Mouse (Mus musculus): Measurements from ENCODE around the gene Gnb3.
A peak's percentile ranks its signal among the peaks of the same experiment; 100 is the strongest.
"Not testable (repeated sequence)": the region's sequence is repeated elsewhere in the genome, so short reads cannot be mapped to it uniquely, and the experiment has no call there.

Gnb3 gene

DNA sequence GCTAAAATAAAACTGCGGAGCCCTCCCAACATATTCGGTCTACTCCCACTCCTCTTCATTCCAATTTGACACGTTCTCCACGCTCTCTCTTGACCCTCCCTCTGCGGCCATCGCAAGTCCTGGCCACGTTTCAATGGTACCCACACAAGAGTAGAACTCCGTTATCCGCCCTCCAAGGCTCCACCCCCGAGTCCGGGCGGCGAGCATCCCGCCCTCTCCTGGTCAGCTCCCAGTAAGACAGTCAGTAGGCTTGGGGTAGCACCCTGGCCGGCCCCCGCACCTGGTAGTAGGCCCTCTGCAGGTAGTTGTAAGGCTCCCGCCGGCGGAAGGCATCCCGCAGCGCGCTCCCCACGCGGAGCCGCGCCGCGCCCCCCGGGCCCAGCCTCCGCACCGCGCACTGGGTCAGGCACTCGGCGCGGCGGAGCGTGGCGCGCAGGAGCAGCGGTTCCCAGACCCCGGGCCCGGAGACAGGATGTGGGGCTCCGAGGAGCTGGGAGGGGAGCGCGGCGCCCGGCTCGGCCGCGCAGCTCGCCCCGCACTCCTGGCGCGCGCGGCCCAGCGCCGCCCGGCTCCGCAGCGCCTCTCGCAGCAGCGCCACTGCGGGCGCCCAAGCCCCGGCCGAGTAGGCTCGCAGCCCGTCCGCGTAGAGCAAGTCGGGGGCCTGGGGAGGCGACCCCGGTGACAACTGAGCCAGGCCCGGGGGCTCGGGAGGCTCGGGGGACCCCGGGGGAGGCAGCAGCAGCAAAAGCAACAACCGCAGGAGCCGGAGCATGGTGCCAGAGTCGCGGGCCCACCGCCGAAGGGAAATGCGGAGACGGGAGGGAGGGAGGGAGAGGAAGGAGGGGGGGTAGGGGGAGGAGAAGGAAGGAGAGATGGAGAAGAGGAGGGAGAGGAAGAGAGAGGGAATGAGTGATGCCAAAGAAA lies 17.1 kb upstream of the Gnb3 start, which contains the start of gene P3h3:
P3h3 (minus strand) TSS at position 837 of the 924 bp plus-strand sequence.
- DNase-seq: peak; percentile 92 to 94

DNA sequence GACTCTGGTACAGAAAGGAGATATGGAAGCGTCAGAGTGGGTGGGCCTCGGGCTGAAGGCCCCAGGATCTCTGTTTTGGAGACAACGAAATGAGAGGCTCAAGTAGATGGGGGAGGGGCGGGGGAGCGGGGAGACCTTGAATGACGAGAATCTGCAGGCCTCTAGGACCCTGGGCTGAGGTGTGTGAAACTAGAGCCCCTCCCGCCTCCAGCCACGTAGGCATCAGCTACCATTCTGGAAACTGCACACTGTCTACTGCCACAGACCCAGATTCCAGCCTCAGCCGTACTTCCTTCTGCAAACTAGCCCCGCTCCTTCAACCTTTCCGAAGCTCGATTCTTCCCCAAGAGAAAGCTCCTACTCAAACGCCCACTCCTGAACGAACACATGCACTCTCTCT lies 16.2 kb upstream of the Gnb3 start:
- peak; percentile 48 to 69 for DNase-seq

DNA sequence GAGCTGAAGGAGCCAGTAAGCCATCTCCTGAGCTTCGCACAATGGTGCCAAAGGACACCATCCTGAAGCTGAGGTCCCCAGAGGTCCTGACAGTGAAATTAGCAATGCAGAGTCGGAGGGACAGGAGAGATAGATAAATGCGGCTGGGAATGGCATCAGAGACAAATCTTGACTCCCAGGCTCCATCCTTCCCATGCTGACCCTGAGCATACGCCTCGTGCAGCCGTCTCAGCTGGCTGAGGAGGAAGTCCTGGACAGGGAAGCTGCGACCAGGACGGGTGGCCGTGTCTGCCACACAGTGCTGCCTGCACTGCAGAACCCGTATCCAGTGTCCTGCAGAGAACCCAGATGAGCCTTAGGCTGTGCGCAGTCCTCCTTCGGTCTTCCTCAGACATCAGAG lies 14.6 kb upstream of the Gnb3 start:
- no peak for DNase-seq

DNA sequence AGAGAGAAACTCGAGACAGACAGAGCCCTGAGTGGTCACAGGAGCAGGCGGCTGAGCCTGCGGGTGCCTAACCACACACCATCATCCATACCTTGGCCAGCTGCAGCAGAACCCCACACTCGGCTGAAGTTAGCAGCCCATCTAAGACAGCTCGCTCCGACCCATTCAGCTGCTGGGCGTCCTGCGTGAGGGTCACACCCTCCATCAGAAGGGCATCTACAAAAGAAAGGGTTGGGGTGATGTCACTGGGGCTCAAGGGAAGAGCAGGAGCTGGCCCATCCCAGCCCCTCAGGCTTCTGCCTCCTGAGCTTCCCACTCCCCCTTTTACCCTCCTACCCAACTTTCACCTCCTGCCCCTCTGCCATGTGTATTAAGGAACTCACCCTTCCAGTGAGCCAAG lies 10.5 kb upstream of the Gnb3 start:
- DNase-seq: no peak

DNA sequence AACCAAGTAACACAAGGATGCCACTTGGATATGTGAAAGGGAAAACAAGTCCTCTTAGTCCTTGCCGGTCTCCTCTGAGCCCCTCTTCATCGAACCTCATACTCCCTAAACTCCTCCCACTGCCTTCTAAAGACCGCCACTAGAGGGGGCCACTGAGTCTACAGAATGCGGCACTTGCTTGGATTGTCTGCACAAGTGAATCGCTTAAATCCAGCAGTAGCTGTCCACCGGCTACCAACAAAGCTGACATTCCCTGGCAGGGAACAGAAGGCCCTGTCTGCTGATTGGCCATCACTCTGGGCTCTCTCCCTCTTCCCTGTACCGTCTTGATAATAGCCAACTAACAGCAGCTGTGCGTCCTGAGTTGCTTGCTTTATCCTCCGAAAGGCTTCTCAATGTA lies 7.2 kb upstream of the Gnb3 start:
- peak; percentile 95 to 96 for DNase-seq

DNA sequence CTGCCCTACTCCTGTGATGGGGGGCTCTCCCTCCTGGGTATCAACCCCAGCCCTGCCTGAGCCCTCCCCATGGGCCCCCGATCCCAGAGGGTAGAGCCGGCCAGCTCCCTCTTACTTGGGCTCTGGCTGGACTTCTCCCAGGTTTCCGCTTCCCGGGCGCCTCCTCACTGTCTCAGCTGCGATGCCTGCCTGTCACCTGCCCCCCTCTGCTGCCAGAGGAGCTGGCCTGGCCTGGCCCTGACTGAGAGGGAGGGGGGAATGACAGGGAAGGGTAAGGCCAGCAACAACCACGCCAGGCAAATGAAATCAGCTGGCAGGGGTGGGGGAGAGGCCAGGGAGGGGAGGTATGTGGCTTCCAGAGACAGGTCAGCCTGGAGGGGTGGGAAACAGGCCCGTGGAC lies 270 bp downstream of the Gnb3 start:
- peak; percentile 34 to 46 for DNase-seq

DNA sequence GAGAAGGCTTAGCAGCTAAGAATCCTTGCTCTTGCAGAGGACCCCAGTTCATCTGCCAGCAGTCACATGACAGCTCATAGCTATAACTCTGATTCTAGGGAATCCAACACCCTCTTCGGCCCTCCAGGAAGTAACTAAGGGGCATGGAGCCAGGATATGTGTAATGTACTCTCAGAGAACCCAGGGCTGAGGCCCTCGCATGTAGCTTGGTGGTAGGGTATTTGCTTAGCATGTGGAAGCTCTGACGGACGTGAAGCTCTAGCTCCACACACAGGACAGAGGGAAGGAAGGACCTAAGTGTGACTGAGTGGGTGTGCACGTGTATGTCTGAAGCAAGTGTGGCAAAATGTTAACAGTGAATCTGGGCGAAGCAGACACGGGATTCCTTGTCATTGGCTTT lies 3.7 kb downstream of the Gnb3 start:
- no peak for DNase-seq

DNA sequence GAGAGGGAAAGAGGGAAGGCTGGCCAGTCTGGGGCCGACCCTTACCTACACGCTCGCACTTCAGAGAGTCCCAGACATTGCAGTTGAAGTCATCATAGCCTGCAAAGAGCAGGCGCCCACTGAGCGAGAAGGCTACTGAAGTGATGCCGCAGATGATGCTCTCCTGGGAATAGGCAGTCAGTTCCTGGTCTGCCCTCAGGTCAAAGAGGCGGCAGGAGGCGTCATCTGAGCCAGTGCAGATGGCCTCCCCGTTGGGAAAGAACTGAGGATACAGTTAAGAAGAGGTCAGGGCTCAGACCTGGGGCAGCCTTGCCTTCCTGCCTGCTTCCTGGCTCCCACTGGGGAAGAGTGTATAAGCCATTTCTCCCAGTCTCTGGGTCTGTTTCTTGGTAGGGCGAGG lies 4.5 kb downstream of the Gnb3 start:
- no peak for DNase-seq

DNA sequence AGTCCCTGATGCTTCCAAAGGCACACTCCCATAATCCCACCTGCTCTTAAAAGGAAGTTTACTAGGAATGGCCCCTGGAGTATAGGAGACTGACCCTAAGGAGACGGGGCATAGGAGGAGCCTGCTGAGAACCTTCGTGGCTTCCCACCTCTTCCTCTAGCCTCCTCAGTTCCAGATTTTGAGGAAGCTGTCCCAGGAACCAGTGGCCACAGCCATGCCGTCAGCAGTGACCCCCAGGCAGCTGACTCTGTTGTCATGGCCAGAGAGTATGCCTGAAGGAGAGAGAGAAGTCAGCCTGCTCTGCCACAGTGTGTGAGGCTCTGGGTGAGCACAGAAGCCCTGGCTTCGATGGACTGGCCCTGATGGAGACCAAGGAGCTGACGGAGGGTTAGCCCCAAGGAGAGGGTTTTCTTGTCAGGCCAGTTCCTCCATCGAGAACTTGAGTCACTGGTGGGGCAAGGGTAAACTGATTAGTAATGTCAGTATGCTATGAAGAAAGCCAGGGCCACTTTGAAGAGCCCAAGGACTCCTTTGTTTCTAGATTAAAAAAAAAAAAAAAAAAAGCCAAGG lies 5.5 kb downstream of the Gnb3 start:
- DNase-seq: no peak

DNA sequence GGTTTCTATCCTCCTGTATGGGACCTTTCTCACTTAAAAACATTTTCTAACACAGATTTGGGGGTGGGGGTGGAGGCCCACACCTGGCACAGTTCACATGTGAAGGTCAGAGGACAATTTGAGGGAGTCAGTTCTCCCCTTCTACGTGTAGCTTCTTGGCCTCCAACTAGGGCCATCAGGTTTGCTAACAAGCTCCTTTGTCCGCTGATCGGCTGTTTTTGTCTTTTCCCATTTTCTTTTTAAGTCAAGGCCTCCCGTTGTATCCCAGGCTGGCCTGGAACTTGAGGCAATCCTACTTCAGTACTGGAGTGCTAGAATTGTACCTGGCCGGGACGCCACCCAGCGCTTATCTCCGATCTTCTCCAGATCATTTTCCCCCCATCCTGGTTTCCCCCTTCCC lies 8.4 kb downstream of the Gnb3 start:
- no peak for DNase-seq

DNA sequence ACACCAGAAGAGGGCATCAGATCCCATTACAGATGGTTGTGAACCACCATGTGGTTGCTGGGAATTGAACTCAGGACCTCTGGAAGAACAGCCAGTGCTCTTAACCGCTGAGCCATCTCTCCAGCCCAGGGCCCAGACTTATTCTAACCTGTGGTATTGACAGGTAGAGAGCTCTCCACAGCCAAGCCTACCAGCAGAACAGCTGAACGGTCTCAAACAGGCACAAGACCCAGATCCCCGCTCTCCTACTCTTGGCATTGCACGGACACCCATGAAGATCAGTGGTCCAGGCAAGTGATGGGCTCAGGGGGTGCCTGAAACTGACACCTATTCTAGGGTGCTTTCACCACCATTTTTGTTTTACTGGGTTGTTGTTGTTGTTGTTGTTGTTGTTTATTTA lies 8.9 kb downstream of the Gnb3 start:
- not testable (repeated sequence) for DNase-seq

DNA sequence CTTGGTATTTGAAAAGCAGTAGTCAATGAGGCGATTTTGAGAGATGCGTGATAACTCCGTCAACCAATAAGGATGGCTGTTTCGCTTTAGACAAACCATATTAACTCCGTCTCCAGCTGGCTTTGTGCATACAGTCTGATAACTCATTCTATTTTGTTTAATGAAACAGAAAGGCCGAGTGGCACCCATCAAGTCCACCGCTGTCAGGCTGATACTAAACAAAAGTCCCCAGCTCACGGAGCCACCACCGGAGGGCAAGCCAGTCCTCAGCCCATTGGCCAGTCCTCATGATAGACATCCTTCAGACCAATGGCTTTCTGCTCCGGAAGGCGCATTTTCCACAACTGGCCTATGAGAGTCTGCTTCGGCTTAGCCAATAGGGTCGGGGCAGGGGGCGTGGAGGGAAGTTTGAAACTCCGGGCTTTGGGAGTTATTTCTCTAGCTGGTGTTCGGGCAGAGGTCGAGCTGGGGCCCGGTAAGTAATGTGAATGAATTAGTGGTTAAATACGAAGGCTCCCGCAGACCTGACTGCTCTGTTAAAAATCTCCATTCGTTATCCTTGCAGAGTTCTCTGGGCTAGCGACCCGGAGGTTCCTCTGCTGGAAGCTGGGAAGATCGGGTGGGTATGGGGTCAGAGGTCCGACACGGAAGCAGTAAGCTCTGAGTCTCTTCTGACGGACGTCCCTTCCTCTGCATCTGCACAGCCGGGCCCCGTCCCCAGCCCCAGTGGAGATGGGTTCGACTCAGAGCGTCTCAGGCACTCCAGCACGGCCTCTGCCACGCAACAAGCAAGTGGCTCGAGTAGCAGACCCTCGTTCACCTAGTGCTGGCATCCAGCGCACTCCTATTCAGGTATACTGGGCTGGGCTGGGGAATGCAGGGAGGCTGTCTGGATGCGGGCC lies 10.0 kb downstream of the Gnb3 start:
- DNase-seq: peak; percentile 91 to 92

DNA sequence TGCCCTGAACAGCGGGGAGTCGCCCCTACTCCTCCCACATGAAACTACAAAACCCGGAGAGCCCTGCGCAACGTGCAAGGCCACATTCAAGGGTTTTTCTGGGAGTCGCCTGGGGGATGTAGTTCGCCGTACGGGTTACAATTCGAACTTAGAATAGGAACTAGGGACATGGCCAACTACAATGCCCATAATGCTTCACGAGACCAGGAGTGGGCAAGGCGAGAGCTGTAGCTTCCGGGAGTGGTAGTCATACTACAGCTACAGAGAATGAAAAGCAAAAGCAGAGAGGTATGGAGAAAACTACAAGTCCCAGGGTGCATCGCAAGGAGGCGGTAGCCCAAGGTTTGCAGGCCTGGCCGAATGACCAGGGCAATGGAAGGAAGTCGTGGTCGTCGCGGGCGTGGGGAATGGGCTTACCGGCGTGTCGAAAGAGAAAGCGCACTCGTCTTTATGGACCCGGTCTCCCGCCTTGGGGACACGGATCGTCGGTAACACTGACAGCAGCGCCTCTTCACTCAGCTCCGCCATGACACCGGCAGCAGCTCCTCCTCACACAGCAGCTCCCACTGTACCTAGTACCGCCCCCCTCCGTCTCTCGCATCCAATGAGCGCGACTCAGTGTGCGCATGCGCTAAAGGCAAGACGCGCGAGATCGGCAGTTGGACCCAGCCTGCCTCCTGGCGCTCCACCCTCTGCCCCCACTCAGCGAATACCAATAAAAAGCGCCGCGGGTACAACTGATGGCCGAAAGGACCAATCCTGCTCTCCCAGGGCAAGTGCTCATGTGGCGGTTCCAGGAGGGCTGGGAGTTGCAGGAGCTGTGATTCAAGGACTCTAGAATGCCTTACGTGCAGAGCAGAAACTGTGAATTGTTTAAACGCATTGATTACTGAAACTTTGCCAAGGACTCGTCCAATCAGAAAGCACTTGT lies 10.9 kb downstream of the Gnb3 start, which contains the start of the genes Usp5 and Cdca3:
Usp5 (minus strand) TSS at position 617 of the 931 bp plus-strand sequence.
Cdca3 (plus strand) TSS at position 680 of the 931 bp plus-strand sequence.
- DNase-seq: peak; percentile 98

DNA sequence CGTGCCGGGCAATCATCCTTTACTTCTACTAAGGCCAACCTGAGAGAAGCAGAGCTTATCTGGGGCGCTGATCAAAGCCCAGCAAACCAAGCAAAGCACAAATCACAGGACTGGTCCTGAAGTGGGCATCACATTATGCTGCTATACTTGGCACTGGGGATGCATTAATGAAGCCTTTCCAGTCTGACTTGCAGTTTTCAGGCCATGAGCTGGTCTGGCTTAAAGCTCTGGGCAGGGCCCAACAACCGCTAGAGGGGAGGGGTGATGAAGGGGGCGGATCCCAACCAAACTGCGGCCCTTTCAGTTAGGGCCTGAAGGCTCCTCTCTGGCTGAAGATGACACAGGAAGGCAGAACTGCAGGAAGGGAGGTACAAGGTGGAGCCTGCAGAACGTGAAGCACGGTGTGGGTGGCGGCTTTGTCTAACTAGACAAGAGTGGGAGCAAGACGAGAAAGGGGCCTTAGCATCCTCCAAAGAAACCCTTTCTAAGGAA lies 11.9 kb downstream of the Gnb3 start:
- peak; percentile 38 to 53 for DNase-seq

DNA sequence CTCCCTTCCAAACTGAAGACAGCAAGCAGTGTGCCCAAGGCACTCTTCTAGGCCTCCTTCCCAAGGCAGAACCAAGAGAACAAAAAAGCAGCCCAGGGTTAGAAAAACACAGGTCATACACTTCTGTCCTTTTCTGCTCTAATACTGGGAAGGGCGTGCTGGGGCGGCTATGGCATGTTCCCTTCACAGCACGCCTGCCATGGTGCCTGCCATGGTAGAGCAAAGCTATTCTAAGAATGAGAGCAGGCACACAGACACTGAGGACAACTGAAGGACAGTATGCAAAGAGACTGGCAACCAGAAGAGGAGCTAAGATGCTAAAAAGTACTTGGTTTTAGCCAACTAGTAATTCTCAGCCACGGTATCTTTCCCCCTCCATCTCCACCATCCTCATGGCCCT lies 18.0 kb downstream of the Gnb3 start:
- DNase-seq: no peak

DNA sequence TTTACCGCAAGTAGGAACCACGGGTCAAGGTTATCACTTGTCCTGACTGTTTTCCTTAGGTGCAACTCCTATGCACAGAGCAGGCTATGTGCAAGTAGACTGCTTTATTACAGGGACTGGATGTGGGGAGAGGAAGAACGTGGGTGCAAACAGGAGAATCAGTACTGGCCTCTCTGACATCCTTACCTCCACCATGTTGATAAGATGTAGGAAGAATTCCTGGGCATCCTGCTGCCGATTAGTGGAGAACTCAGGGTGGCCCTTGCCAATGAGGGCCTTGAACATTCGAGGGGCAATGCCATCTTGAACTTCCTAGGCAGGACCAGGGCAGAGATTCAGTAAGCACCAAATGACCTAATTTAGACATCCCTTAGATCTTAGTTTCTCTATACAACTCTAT lies 19.2 kb downstream of the Gnb3 start:
- no peak for DNase-seq

DNA sequence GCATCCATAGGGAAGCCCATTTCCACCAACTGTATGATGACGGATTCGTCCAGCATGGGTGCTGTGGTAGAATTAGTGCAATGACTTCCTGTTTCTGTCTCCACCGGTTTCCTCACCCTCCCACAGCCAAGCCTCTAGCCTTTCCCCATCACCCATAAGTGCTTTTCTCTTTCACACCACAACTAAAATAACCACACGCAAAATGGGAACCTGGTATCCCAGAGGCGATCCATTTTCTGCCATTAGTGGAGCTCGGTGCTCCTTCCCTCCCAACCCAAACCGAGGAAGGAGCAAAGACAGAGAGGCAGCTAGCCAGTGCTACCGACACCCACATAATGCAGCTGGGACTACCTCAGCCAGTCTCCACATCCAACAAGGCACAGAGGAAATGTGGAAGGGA lies 22.1 kb downstream of the Gnb3 start:
- DNase-seq: no peak

DNA sequence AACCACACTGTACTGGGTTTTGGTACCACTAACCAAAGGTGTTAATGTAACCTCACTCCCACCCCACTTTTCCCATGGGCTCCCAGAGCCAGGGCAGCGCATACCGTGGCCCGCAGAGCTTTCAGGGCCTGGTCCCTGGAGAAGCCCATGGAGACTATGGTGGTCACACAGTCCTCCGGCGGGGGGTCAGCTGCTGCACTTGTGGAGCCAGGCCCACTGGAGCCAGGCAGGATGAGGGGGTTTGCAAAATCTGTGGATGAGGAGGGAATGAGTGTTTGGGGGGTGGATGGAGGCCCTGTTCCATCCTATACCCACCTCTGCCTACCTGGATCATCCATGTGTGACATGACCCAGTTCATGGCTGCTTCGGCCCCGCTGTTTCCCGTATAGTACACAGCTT lies 22.5 kb downstream of the Gnb3 start:
- no peak for DNase-seq

DNA sequence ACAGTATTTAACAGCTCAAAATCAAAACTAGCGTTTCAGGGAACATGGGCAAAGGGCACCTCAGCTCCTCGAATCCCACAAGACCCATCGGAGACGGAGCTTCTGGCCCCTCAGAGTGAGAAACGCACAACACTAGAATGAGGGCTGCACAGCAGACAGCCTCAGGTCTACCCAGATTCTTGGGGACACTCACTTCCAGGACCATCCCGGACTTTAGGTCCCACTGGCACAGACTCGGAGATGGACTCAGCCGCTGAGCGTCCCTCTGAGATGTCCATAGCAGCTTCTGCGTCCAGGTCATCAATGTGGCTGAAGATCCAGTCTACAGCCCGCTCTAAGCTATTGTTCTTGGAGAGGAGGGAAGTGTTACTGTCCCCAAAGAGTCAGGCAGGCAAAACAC lies 22.9 kb downstream of the Gnb3 start:
- no peak for DNase-seq

DNA sequence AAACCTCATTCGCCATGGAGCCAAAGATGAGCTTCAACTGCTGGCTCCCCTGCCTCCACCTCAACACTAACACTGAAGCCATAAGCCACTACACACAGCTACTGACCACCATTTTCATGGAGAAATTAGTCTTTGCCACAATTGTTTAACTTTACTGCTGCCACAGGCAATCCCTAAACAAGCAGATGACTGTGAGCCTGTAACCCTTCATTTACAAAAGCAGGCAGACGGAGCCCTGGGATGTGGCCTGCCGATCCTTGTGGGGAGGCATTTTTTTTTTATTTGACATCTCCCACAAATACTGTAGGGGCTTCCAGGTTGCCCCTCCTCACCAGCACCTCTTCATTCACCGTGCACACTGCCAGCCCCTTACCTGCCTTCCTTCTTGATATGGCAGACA lies 23.5 kb downstream of the Gnb3 start:
- no peak for DNase-seq

DNA sequence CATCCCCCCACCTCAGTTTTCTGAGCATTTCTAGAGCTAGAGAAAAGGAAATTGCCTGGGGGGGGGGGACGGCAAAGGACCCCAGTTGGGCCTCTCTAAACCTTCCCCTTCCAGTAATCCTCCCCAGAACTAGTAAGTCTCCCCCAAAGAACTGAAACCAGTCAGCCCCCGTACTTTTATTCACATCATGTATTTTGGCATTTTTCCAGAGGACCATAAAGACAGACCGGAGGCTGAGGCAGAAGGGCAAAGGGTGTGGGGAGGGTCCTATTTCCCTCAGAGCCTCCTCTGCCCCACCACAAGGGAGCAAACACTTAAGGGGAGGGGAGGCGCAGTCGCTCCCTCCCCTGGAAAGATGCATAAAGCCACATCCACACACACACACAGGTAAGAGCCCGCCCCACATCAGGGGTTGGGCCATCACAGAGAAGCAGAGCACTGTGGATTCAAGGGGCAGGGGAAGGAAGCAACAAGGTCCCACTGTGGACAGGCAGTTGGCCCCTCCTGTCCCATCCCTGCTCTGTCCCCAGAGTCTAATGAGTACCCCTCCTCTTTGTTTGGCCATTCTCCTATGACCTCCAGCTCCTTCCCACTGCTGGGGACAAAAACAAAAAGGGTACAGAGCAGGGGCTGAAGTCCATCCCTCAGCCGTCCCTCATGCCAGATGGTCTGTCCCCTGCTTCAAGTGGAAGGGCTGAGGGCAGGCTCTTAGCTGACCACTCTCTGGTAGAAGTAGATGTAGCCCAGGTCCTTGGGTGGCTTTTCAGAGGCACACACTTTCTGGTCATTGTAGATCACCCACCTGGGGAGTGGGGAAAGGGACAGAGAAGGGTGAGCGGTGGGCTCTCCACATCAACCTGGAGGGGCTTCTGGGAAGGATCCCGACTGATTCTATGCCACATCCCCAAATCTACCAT lies 25.0 kb downstream of the Gnb3 start:
- no peak for DNase-seq

Measured in cerebellum, postnatal 25 days (tissue).